26 mouse cellular contexts compared by ENCODE assay signal in the genomic region with DNA sequence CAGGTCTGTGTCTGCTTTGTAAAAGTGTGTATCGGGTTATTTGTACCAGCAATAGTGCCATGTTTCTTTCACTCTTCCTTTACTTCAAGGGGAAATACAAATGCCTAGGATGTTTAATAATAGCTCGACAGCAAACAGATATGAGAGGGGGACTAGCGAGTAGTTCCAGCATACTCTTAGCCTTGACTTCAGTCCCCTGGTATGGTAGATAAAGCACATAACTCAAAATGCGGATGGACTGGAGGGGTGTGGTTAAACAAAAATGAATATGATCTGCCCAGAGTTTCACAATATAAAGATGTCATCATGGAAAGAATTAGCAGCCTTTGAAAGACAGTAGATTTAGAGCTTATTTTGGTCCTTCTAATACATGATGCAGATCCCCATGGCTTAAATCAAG. TPM values are rescaled to one million over a fixed set of nuclear protein-coding genes. Genes with fewer than 3 reads are reported as not detected.
DNase-seq lines count a peak whose midpoint lies in the region; ATAC-seq and TF ChIP-seq lines count a peak whose summit lies in the region.
"Had no signal": no experiment of that assay in that cellular context is flagged by ENCODE, and none has a peak within 500 bp of the region (broad histone marks: within the 10 kb centered on the region; RNA-seq: fewer than 3 reads in every experiment).

No protein-coding gene starts in this region.

- TF ChIP-seq EP300 in heart, postnatal 0 days (IDR thresholded peaks at IDR 0.05; ENCODE audit: low read depth), result no peak
- no peak for TF ChIP-seq EP300 in MEL (IDR thresholded peaks at IDR 0.05; ENCODE audit: low read depth in 1 of 2, low read length in 2 of 2)

- TF ChIP-seq RAD21 in MEL (IDR thresholded peaks at IDR 0.05; ENCODE audit: low read depth, low read length), result no peak

- 35% methylated on average over 4 of the region's 4 CpGs for WGBS in heart, embryonic 14.5 days
- WGBS in heart, postnatal 0 days, result 41% methylated on average over 4 of the region's 4 CpGs
- WGBS in heart, embryonic 10.5 days, result 66% methylated on average over 4 of the region's 4 CpGs
- 93% methylated on average over 4 of the region's 4 CpGs for WGBS in forebrain, embryonic 11.5 days
- 80% methylated on average over 4 of the region's 4 CpGs for WGBS in kidney, embryonic 16.5 days

- H3K27me3 ChIP-seq in heart, embryonic 14.5 days (ENCODE audit: control insufficient read depth, insufficient read depth, low read length), result no peaks in the 10 kb centered on the region
- H3K27me3 ChIP-seq in heart, postnatal 0 days (ENCODE audit: control insufficient read depth, insufficient read depth, low read length), result no peaks in the 10 kb centered on the region
- H3K27me3 ChIP-seq in heart, embryonic 10.5 days (ENCODE audit: insufficient read depth, poor library complexity, severe bottlenecking), result no peaks in the 10 kb centered on the region
- H3K27me3 ChIP-seq in MEL (ENCODE audit: control insufficient read depth in 1 of 2, insufficient read depth in 2 of 2, low read length in 2 of 2), result no peaks in the 10 kb centered on the region
- H3K27me3 ChIP-seq in forebrain, embryonic 11.5 days (ENCODE audit: control insufficient read depth, insufficient read depth, low read length), result no peaks in the 10 kb centered on the region
- no peaks in the 10 kb centered on the region for H3K27me3 ChIP-seq in kidney, embryonic 16.5 days (ENCODE audit: insufficient read depth, low read length)
- H3K27me3 ChIP-seq: embryonic facial prominence, embryonic 12.5 days; embryonic facial prominence, embryonic 15.5 days; forebrain, embryonic 12.5 days; forebrain, embryonic 15.5 days; heart, embryonic 12.5 days had no signal

- no peak overlapping the region for H3K4me3 ChIP-seq in heart, embryonic 14.5 days (ENCODE audit: control insufficient read depth in 1 of 2, insufficient read depth in 1 of 2, low read depth in 1 of 2, low read length in 2 of 2)
- no peak overlapping the region for H3K4me3 ChIP-seq in heart, postnatal 0 days (ENCODE audit: low read depth, low read length)
- H3K4me3 ChIP-seq in heart, embryonic 10.5 days, result no peak overlapping the region
- H3K4me3 ChIP-seq in MEL (ENCODE audit: control insufficient read depth in 1 of 2, insufficient read depth in 1 of 2, low read depth in 2 of 2, low read length in 2 of 2), result no peak overlapping the region
- no peak overlapping the region for H3K4me3 ChIP-seq in forebrain, embryonic 11.5 days (ENCODE audit: low read depth, low read length)
- H3K4me3 ChIP-seq in kidney, embryonic 16.5 days (ENCODE audit: low read length), result no peak overlapping the region
- H3K4me3 ChIP-seq: embryonic facial prominence, embryonic 12.5 days; embryonic facial prominence, embryonic 15.5 days; forebrain, embryonic 12.5 days; forebrain, embryonic 15.5 days; heart, adult 2 months; heart, embryonic 12.5 days had no signal

- H3K36me3 ChIP-seq in heart, embryonic 14.5 days (ENCODE audit: control insufficient read depth, insufficient read depth, low read length), result peaks cover 25% of the 10 kb centered on the region
- H3K36me3 ChIP-seq in heart, postnatal 0 days (replicated peaks; ENCODE audit: control insufficient read depth, insufficient read depth, low read length), result no peaks in the 10 kb centered on the region
- peaks cover 4% of the 10 kb centered on the region; the same call in 1 of the 2 replicates for H3K36me3 ChIP-seq in heart, embryonic 10.5 days
- peaks cover 0 to 4% of the 10 kb centered on the region in 2 experiments; a peak in 3 of 4 replicates for H3K36me3 ChIP-seq in MEL (ENCODE audit: control insufficient read depth in 1 of 2, insufficient read depth in 2 of 2, low read length in 2 of 2)
- no peaks in the 10 kb centered on the region; the same call in 1 of the 2 replicates for H3K36me3 ChIP-seq in forebrain, embryonic 11.5 days (ENCODE audit: control insufficient read depth, insufficient read depth, low read length)
- no peaks in the 10 kb centered on the region for H3K36me3 ChIP-seq in kidney, embryonic 16.5 days (ENCODE audit: insufficient read depth, low read length)
- H3K36me3 ChIP-seq: embryonic facial prominence, embryonic 12.5 days; embryonic facial prominence, embryonic 15.5 days; heart, embryonic 12.5 days had no signal

- no peak overlapping the region for H3K4me2 ChIP-seq in heart, embryonic 14.5 days (ENCODE audit: low read length)
- no peak overlapping the region for H3K4me2 ChIP-seq in heart, postnatal 0 days (ENCODE audit: low read depth, low read length)
- no peak overlapping the region for H3K4me2 ChIP-seq in forebrain, embryonic 11.5 days (ENCODE audit: low read depth, low read length, severe bottlenecking)
- H3K4me2 ChIP-seq in kidney, embryonic 16.5 days (replicated peaks; ENCODE audit: low read depth, low read length), result no peak overlapping the region
- H3K4me2 ChIP-seq: embryonic facial prominence, embryonic 12.5 days; embryonic facial prominence, embryonic 15.5 days; forebrain, embryonic 12.5 days; forebrain, embryonic 15.5 days; heart, embryonic 12.5 days; hindbrain, embryonic 14.5 days had no signal

- no peak overlapping the region for H3K9ac ChIP-seq in heart, embryonic 14.5 days (ENCODE audit: low read length)
- H3K9ac ChIP-seq in heart, postnatal 0 days (replicated peaks; ENCODE audit: low read depth, low read length), result no peak overlapping the region
- no peak overlapping the region for H3K9ac ChIP-seq in MEL (ENCODE audit: control insufficient read depth, low read depth, low read length, poor library complexity, severe bottlenecking)
- H3K9ac ChIP-seq in forebrain, embryonic 11.5 days (ENCODE audit: low read length), result no peak overlapping the region
- no peak overlapping the region for H3K9ac ChIP-seq in kidney, embryonic 16.5 days (replicated peaks; ENCODE audit: low read length)
- H3K9ac ChIP-seq: embryonic facial prominence, embryonic 12.5 days; embryonic facial prominence, embryonic 15.5 days; forebrain, embryonic 12.5 days; forebrain, embryonic 15.5 days; heart, embryonic 12.5 days; hindbrain, embryonic 14.5 days had no signal

- H3K79me2 ChIP-seq in MEL (ENCODE audit: control insufficient read depth, insufficient read depth, low read length, poor library complexity), result no peaks in the 10 kb centered on the region

- TF ChIP-seq CTCF in heart, postnatal 0 days (IDR thresholded peaks at IDR 0.05; ENCODE audit: low read depth), result no peak
- TF ChIP-seq CTCF in MEL (IDR thresholded peaks at IDR 0.05 in 2 of 3, conservative IDR thresholded peaks at IDR 0.05 in 1 of 3; ENCODE audit: control insufficient read depth in 1 of 3, insufficient read depth in 1 of 3, low read depth in 2 of 3, low read length in 3 of 3, poor library complexity in 1 of 3, severe bottlenecking in 1 of 3), result no peak

- ATAC-seq in heart, embryonic 14.5 days (ENCODE audit: insufficient number of reproducible peaks, insufficient read depth, low FRiP score, low read depth), result no peak
- no peak for ATAC-seq in heart, postnatal 0 days (ENCODE audit: insufficient read depth, low read depth)
- ATAC-seq in forebrain, embryonic 11.5 days (replicated peaks; ENCODE audit: low FRiP score), result no peak
- ATAC-seq in kidney, embryonic 16.5 days (ENCODE audit: low FRiP score, low TSS enrichment), result no peak
- ATAC-seq: forebrain, embryonic 15.5 days; hindbrain, postnatal 0 days; inflammation-experienced regulatory T-cells, adult 6 months; intestine, embryonic 16.5 days; Patski had no signal

- peaks cover 3% of the 10 kb centered on the region in 2 experiments; a peak in 2 of 4 replicates for H3K4me1 ChIP-seq in heart, embryonic 14.5 days (ENCODE audit: control insufficient read depth in 2 of 2, insufficient read depth in 2 of 2, low read length in 2 of 2)
- no peaks in the 10 kb centered on the region for H3K4me1 ChIP-seq in heart, postnatal 0 days (ENCODE audit: control insufficient read depth, insufficient read depth)
- 0 out of 2 replicates have a peak, but pooled peaks cover 3% of the 10 kb centered on the region for H3K4me1 ChIP-seq in heart, embryonic 10.5 days
- no peaks in the 10 kb centered on the region for H3K4me1 ChIP-seq in MEL (ENCODE audit: control insufficient read depth in 1 of 2, insufficient read depth in 2 of 2, low read length in 2 of 2)
- no peaks in the 10 kb centered on the region for H3K4me1 ChIP-seq in forebrain, embryonic 11.5 days (replicated peaks; ENCODE audit: control insufficient read depth, insufficient read depth, low read length)
- H3K4me1 ChIP-seq in kidney, embryonic 16.5 days (ENCODE audit: insufficient read depth, low read length), result no peaks in the 10 kb centered on the region
- H3K4me1 ChIP-seq: embryonic facial prominence, embryonic 12.5 days; embryonic facial prominence, embryonic 15.5 days; forebrain, embryonic 12.5 days; forebrain, embryonic 15.5 days had no signal

- DNase-seq in heart, postnatal 4 days, result no peak
- peak; percentile 43 for DNase-seq in heart, postnatal 0 days (ENCODE audit: low spot score)
- no peak for DNase-seq in heart, embryonic 10.5 days (ENCODE audit: low spot score)
- peak; percentile 8 for DNase-seq in MEL (ENCODE audit: low read depth, low spot score)
- no peak for DNase-seq in forebrain, embryonic 11.5 days (ENCODE audit: low spot score)
- DNase-seq: adrenal gland, postnatal 10 days; adrenal gland, postnatal 36 days; cerebellum, adult 18-20 months; cerebellum, adult 9-10 months; cerebellum, postnatal 14 days; gastrocnemius, postnatal 25 days; heart, adult 2 months; heart, postnatal 36 days; kidney, adult 18-20 months had no signal

- H3K27ac ChIP-seq in heart, embryonic 14.5 days (replicated peaks in 1 of 2; ENCODE audit: control insufficient read depth in 1 of 2, insufficient read depth in 1 of 2, low read depth in 2 of 2, low read length in 2 of 2), result peak overlapping the region; percentile 45 to 61; a peak in 3 of 4 replicates
- H3K27ac ChIP-seq in heart, postnatal 0 days (ENCODE audit: low read depth), result peak overlapping the region; percentile 52
- no peak overlapping the region for H3K27ac ChIP-seq in heart, embryonic 10.5 days
- H3K27ac ChIP-seq in MEL (ENCODE audit: control insufficient read depth, low read depth, low read length), result no peak overlapping the region
- no peak overlapping the region for H3K27ac ChIP-seq in forebrain, embryonic 11.5 days (ENCODE audit: low read depth, low read length)
- H3K27ac ChIP-seq in kidney, embryonic 16.5 days (ENCODE audit: low read length), result no peak overlapping the region
- H3K27ac ChIP-seq: embryonic facial prominence, embryonic 12.5 days; embryonic facial prominence, embryonic 15.5 days; forebrain, embryonic 12.5 days; forebrain, embryonic 15.5 days; heart, adult 2 months; hindbrain, embryonic 14.5 days; hindbrain, postnatal 0 days had no signal

- no peaks in the 10 kb centered on the region for H3K9me3 ChIP-seq in heart, embryonic 14.5 days (ENCODE audit: control insufficient read depth, low read length)
- H3K9me3 ChIP-seq in heart, postnatal 0 days (replicated peaks; ENCODE audit: control insufficient read depth, low read length), result no peaks in the 10 kb centered on the region
- no peaks in the 10 kb centered on the region for H3K9me3 ChIP-seq in heart, embryonic 10.5 days
- no peaks in the 10 kb centered on the region for H3K9me3 ChIP-seq in MEL (replicated peaks; ENCODE audit: insufficient read depth, low read length)
- no peaks in the 10 kb centered on the region for H3K9me3 ChIP-seq in forebrain, embryonic 11.5 days (ENCODE audit: control insufficient read depth, low read length)
- H3K9me3 ChIP-seq in kidney, embryonic 16.5 days (ENCODE audit: low read length), result peaks cover 3% of the 10 kb centered on the region; the same call in 1 of the 2 replicates
- H3K9me3 ChIP-seq: embryonic facial prominence, embryonic 12.5 days; embryonic facial prominence, embryonic 15.5 days; forebrain, embryonic 12.5 days; forebrain, embryonic 15.5 days; heart, embryonic 12.5 days had no signal

- no peak for TF ChIP-seq POLR2A in MEL (IDR thresholded peaks at IDR 0.05; ENCODE audit: control insufficient read depth in 1 of 2, insufficient read depth in 1 of 2, low read depth in 1 of 2, low read length in 2 of 2, poor library complexity in 1 of 2)

RNA-seq across cellular contexts. Expression of gene Hprt, which starts 31.0 kb away (rescaled TPM):
- polyA plus RNA-seq in heart, embryonic 14.5 days (2014; fragmentation: Nextera tagmentation; extraction: Ambion mirVana), result 225 and 243 TPM in 2 replicates
- total RNA-seq in heart, postnatal 4 days (2021), result 100 to 1,000 TPM; 105 to 128 TPM
- total RNA-seq in heart, postnatal 0 days (2014; rRNA removed; ENCODE audit: low replicate concordance), result 69.0 and 93.5 TPM in 2 replicates
- polyA plus RNA-seq in heart, postnatal 0 days (2015; fragmentation: Nextera tagmentation; extraction: Ambion mirVana), result 209 and 218 TPM in 2 replicates
- 172 and 199 TPM in 2 replicates for polyA plus RNA-seq in heart, embryonic 10.5 days (2016; fragmentation: Nextera tagmentation; extraction: Ambion mirVana)
- 117 and 145 TPM in 2 replicates for total RNA-seq in MEL (2012; rRNA removed)
- polyA plus RNA-seq in MEL (2012; ENCODE audit: insufficient read depth in 1 of 2, insufficient read length in 2 of 2, low read depth in 1 of 2, low replicate concordance in 2 of 2, missing spikeins in 1 of 2), result 100 to 1,000 TPM in 1 of 2 experiments, not detected in 1; 113 TPM
- 77.5 and 81.6 TPM in 2 replicates for polyA plus RNA-seq in forebrain, embryonic 11.5 days (2014; fragmentation: Nextera tagmentation; extraction: Ambion mirVana)
- polyA plus RNA-seq in kidney, embryonic 16.5 days (2015; fragmentation: Nextera tagmentation; extraction: Ambion mirVana), result 151 and 155 TPM in 2 replicates

RNA-seq across cellular contexts. Expression of gene Phf6, which starts 44.9 kb away (rescaled TPM):
- 16.1 and 16.7 TPM in 2 replicates for polyA plus RNA-seq in heart, embryonic 14.5 days (2014; fragmentation: Nextera tagmentation; extraction: Ambion mirVana)
- total RNA-seq in heart, postnatal 4 days (2021), result 1 to 10 TPM; 8.8 to 9.5 TPM
- 2.1 and 4.5 TPM in 2 replicates for total RNA-seq in heart, postnatal 0 days (2014; rRNA removed; ENCODE audit: low replicate concordance)
- polyA plus RNA-seq in heart, postnatal 0 days (2015; fragmentation: Nextera tagmentation; extraction: Ambion mirVana), result 5.9 and 6.2 TPM in 2 replicates
- polyA plus RNA-seq in heart, embryonic 10.5 days (2016; fragmentation: Nextera tagmentation; extraction: Ambion mirVana), result 27.4 and 36.6 TPM in 2 replicates
- total RNA-seq in MEL (2012; rRNA removed), result 16.1 and 18.7 TPM in 2 replicates
- polyA plus RNA-seq in MEL (2012; ENCODE audit: insufficient read depth in 1 of 2, insufficient read length in 2 of 2, low read depth in 1 of 2, low replicate concordance in 2 of 2, missing spikeins in 1 of 2), result 10 to 100 TPM; 15.8 to 44.9 TPM
- 114 and 127 TPM in 2 replicates for polyA plus RNA-seq in forebrain, embryonic 11.5 days (2014; fragmentation: Nextera tagmentation; extraction: Ambion mirVana)
- polyA plus RNA-seq in kidney, embryonic 16.5 days (2015; fragmentation: Nextera tagmentation; extraction: Ambion mirVana), result 46.4 and 46.9 TPM in 2 replicates

Comparison
In these comparisons a context has a peak if more than half of its experiments do, and no peak if none do; other contexts are left out.
1. H3K27ac ChIP-seq: peak in heart, embryonic 14.5 days (2 of 2) and heart, postnatal 0 days (single experiment); none in heart, embryonic 10.5 days (single experiment), MEL (single experiment), forebrain, embryonic 11.5 days (single experiment) and kidney, embryonic 16.5 days (single experiment).
2. DNase-seq: peak in heart, postnatal 0 days (single experiment) and MEL (single experiment); none in heart, postnatal 4 days (single experiment), heart, embryonic 10.5 days (single experiment) and forebrain, embryonic 11.5 days (single experiment).